Mouse (Mus musculus): ENCODE data around the gene Spi1. TPM values are rescaled to one million over a fixed set of nuclear protein-coding genes. Genes with fewer than 3 reads are reported as not detected.
"Not testable (repeated sequence)": the region's sequence is repeated elsewhere in the genome, so short reads cannot be mapped to it uniquely, and the experiment has no call there.

Gene Spi1
- 1 to 10 TPM; 2.8 to 4.0 TPM for total RNA-seq (2021)
- long read RNA-seq, partial matches to known transcripts, result 0 of 1 reads
- long read RNA-seq, other reads (novel, unspliced or antisense), result 0 of 1 reads

DNA sequence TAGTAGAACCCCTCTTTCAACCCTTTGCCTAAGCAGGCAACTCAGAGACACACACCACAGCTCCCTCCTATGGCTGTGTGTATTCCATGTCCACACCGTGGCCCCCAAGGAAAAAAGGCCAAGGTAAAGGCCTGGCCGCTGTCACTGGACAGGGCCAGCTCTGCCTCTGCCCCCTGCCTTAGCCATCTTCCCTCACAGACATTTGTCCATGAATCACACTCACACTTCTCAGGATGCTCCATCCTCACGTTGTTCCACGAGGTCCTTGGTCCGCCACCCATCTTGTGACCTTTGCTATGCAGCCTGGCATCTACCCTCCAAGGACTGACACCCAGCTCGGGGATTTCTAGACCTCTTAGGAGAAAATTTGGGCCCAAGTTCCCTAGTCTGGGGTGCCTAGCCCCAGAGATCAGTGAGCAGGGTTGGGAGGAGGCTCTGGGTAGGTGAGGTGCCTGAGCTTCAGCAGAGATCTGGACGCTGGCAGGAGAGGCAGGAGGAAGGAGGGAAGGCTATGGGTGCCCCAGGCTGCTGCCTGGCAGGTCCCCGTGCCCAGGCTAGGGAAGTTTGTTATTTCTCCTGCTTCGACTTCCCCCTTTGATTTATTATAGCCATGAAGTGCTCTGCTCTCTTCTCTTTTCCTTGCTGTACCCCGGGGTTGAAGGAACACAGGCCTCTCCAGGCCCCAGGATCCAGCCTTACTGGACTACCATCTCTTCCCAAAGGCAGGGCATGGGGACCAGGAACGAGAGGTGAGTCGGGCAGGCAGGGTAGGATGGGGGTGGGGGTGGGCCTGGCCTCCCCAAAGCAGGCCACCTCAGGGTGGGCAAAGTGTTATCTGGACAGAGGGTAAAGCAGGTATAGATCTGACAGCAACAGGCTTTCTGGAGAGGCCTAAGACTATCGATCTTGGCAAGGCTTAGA is at the start of gene Spi1:
Gene Spi1 (plus strand): TSS at position 616 of the 921 bp plus-strand sequence.
- DNase-seq (ENCODE audit: low spot score in 2 of 2), result no peak

DNA sequence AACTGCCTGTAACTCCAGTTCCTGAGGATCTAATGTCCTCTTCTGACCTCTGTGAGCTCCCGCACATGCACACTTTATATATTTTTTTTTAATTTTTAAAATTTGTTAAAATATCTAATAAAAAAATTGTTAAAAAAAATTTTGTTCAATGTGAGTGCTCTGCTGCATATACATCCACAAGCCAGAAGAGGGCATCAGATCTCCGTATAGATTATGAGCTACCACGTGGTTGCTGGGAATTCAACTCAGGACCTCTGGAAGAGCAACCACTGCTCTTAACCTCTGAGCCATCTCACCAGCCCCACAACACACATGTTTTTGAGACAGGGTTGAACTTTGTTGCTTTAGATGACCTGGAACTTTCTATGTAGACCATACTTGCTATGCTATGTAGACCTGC is 49.2 kb upstream of the Spi1 start:
- DNase-seq (ENCODE audit: low spot score in 2 of 2), result no peak

GRCm38 (mm10) chr2:91035385-91035784 is 46.8 kb upstream of the Spi1 start, which contains the start of gene Rapsn:
Gene Rapsn, plus strand, starts transcription at chr2:91035620.
- DNase-seq (ENCODE audit: low spot score in 2 of 2), result no peak

- no peak for DNase-seq (ENCODE audit: low spot score in 2 of 2)
Observed at GRCm38 (mm10) chr2:91041786-91042185, 40.4 kb upstream of the Spi1 start.

- no peak for DNase-seq (ENCODE audit: low spot score in 2 of 2)
Observed at GRCm38 (mm10) chr2:91042651-91043398, 39.4 kb upstream of the Spi1 start.

DNA sequence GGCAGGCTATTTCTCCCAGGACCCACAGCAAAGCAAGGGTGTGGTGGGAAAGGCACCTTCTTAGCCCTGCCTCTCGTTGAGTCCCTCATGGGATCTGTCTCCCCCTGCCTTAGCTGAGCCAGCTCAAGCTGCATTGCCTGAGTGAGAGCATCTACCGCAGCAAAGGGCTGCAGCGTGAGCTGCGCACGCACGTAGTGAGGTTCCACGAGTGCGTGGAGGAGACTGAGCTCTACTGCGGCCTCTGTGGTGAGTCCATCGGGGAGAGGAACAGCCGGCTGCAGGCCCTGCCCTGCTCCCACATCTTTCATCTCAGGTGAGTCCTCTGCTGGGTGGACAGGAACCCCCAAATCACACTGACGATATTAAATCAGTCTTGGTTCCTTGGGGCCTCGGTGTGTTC is 37.5 kb upstream of the Spi1 start:
- DNase-seq (ENCODE audit: low spot score in 2 of 2), result no peak

DNA sequence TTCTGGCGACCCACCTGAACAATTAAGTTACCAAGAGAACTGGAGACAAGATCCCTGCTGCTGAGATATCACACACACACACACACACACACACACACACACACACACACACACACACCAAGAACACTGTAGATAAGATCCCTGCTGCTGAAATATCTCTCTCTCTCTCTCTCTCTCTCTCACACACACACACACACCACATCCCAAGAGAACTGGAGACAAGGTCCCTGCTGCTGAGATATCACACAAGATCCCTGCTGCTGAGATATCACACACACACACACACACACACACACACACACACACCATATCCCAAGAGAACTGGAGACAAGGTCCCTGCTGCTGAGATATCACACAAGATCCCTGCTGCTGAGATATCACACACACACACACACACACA is 36.4 kb upstream of the Spi1 start:
- DNase-seq (ENCODE audit: low spot score in 2 of 2), result not testable (repeated sequence)

- no peak for DNase-seq (ENCODE audit: low spot score in 2 of 2)
Observed at GRCm38 (mm10) chr2:91047359-91047758, 34.8 kb upstream of the Spi1 start.

- DNase-seq (ENCODE audit: low spot score in 2 of 2), result no peak
Observed at GRCm38 (mm10) chr2:91051917-91052316, 30.3 kb upstream of the Spi1 start.

DNA sequence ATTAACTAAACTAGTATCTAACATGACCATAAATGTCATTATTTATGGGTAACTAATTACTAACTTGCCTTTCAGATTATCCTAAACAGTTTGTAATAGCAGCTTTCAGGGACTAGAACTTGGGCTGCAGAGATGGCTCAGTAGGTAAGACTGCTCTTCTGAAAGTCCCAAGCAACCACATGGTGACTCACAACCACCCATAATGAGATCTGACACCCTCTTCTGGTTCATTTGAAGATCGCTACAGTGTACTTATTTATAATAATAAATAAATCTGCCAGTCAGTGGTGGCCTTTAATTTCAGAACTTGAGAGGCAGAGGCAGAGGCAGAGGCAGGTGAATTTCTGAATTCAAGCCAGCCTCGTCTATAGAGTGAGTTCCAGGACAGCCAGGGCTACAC is 29.4 kb upstream of the Spi1 start:
- no peak for DNase-seq (ENCODE audit: low spot score in 2 of 2)

GRCm38 (mm10) chr2:91053181-91053933 is 28.8 kb upstream of the Spi1 start:
- DNase-seq (ENCODE audit: low spot score in 2 of 2), result no peak

DNA sequence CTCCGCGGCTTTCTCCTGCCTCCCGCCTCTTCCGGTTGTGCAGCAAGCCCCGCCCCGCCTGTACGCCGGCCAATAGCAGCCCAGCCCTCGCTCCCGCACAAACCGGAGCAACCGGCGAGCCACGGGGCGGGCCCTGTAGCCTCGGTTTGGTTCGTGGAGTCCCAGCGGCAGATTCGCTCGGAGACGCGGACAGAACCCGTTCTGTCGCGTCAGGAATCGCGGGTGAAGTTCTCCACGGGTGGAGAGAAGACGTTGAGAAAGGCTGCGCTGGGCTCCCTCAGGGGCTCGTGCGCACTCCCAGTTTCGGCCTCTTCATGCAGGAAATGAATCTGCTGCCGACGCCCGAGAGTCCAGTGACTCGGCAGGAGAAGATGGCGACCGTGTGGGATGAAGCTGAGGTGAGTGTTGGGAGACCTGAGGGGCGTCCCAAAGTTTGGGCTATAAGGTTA is 28.2 kb upstream of the Spi1 start, which contains the start of gene Psmc3:
Gene Psmc3 (plus strand): TSS at position 76 of the 449 bp plus-strand sequence.
- DNase-seq (ENCODE audit: low spot score in 2 of 2), result peak; percentile 97

DNA sequence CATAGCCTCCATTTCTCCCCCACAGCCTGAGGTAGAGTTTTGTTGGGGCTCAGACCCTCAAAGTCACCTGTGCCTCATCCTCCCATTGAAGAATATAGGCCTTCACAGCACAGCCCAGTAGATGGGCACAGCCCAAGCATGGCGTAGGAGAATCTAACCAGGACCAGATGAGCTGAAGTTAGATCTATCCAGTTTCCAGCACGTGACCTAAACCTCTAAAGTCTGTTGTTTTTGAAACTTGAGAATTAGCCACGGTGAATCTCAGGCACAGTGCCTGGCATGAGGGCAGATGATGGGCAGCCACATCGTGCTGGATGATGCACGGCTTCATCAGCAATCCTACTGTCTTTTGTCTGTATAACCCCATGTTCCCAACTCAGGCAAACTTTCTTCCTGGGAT is 23.8 kb upstream of the Spi1 start:
- DNase-seq (ENCODE audit: low spot score in 2 of 2), result no peak

GRCm38 (mm10) chr2:91059376-91059775 is 22.8 kb upstream of the Spi1 start:
- DNase-seq (ENCODE audit: low spot score in 2 of 2), result no peak

DNA sequence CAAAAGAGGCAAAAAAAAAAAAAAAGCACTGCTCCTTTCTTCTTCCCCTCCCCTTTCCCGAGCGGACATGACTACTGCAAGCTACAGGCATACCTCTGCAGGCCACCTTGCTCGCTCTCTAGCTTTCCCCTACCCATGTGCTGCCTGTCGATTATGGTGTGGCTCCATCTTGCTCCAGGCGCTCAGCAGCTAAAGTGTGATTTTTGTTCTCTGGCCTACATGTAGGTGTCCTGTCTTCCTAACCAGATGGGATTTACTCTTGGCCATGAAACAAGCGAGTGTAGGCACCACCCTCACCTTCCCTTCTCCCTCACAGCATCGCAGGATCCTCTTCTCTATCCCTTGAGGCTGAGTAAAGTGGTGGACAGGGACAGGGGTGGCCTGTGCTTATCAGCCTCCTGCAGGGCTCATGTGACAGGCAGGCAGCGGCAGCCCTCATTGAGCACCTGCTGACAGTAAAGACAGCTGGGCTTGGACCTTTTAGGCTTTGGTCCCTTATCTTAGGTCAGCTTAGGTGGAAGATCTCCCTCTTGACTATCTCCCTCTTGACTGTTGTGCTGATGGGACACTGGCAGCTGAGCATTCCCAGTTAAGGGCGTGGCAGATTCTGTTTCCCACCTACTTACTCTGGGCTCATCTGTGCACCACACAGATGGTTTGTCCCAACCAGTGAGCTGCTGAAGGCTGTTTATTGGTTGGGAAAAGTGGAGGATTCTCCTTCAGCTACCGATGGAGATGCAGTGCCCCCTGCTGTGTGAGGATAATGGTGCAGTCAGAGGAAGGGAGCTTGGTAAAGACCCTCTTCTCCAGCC is 21.4 kb upstream of the Spi1 start:
- DNase-seq (ENCODE audit: low spot score in 2 of 2), result peak; percentile 75 to 89

DNA sequence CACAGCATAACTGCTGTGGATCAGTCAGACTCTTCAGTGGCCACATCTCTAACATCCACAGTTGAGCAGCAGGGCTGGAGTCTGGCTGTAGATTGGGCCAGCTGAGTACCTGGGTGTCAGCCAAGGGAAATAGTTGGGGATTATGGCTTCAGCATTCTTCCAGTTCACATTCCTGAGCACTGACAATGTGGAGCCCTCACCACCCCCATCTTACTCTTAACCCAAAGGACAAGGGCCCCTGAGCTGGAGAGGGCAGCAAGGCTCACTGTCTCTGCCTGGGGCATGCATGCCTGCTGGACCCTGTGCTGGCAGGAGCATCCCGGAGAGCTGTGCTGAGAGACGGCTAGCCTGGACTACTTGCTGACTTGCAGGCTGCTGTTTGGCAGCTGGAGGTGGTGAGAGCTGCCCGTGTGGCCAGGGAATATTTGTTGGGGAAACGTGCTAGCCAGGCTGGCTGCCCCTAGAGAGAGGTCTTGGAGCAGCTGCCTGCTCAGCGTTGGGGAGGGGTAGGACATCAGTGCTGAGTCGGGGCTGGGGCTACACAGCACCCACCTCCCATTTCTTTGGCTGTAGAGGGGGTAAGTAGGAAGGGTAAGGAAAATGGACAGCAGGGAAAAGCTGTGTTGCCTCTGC is 20.2 kb upstream of the Spi1 start:
- no peak for DNase-seq (ENCODE audit: low spot score in 2 of 2)

- DNase-seq (ENCODE audit: low spot score in 2 of 2), result no peak
Observed at GRCm38 (mm10) chr2:91062779-91063606, 19.2 kb upstream of the Spi1 start.

DNA sequence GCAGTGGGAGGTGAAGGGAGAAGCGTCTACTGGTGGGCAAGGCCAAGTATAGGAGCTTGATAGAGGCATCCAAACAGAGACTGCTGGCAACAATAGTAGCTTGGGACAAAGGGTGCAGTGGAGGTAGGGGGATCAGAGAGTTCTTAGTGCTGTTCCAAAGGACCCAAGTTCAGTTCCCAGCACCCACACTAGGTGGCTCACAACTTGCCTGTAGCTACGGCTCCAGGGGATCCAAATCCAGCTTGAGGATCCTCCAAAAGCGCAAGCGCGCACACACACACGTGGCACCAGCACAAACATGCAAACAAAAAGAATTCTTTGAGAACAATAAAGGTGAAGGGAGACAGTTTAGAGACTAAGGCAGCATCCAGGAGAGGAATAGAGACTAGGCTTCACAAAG is 18.0 kb upstream of the Spi1 start:
- no peak for DNase-seq (ENCODE audit: low spot score in 2 of 2)

- peak in 1 of 2 experiments; percentile 60 for DNase-seq (ENCODE audit: low spot score in 2 of 2)
Observed at GRCm38 (mm10) chr2:91065544-91065943, 16.6 kb upstream of the Spi1 start.
